Mouse (Mus musculus) MEL (cell line): ENCODE results near the gene Cnih1. TPM values are rescaled to one million over a fixed set of nuclear protein-coding genes. Genes with fewer than 3 reads are reported as not detected.
A peak's percentile ranks its signal among the peaks of the same experiment; 100 is the strongest.
"Not testable (repeated sequence)": the region's sequence is repeated elsewhere in the genome, so short reads cannot be mapped to it uniquely, and the experiment has no call there.

Source experiments
- DNase-seq: peaks from one replicate; pipeline ENCODE4 v3.0.0; 2011; ENCODE audit warnings: low read depth, low spot score
- H3K27ac ChIP-seq: 2 replicates; pipeline ENCODE4 v1.5.1; 2012; ENCODE audit warnings: low read depth, mild to moderate bottlenecking, control low read depth, low read length, moderate library complexity; ENCODE audit not compliant: control insufficient read depth
- H3K27me3 ChIP-seq, 2 experiments: fragments of 150-350 bp in 1 of 2; sonication (generic) in 1 of 2; 2 replicates each; pipeline ENCODE4 v1.6.1; 2012; ENCODE audit warnings: low read length in 2 of 2, mild to moderate bottlenecking in 2 of 2, improper control_type of control experiment in 1 of 2, moderate library complexity in 1 of 2; ENCODE audit not compliant: insufficient read depth in 2 of 2, control insufficient read depth in 1 of 2
- H3K36me3 ChIP-seq, 2 experiments: 2 replicates each; pipeline ENCODE4 v1.6.1; 2012 to 2014; ENCODE audit warnings: low read length in 2 of 2, improper control_type of control experiment in 1 of 2, inconsistent platforms in 1 of 2, mild to moderate bottlenecking in 1 of 2; ENCODE audit not compliant: insufficient read depth in 2 of 2, control insufficient read depth in 1 of 2
- H3K4me1 ChIP-seq, 2 experiments: fragments of 150-350 bp in 1 of 2; sonication (generic) in 1 of 2; 2 replicates each; pipeline ENCODE4 v1.6.1; 2012; ENCODE audit warnings: low read length in 2 of 2, improper control_type of control experiment in 1 of 2, mild to moderate bottlenecking in 1 of 2; ENCODE audit not compliant: insufficient read depth in 2 of 2, control insufficient read depth in 1 of 2
- H3K4me3 ChIP-seq, 2 experiments: fragments of 150-350 bp in 1 of 2; sonication (generic) in 1 of 2; 2 replicates each; pipeline ENCODE4 v1.5.1; 2012; ENCODE audit warnings: low read depth in 2 of 2, low read length in 2 of 2, mild to moderate bottlenecking in 2 of 2, moderate library complexity in 2 of 2, control low read depth in 1 of 2, improper control_type of control experiment in 1 of 2; ENCODE audit not compliant: control insufficient read depth in 1 of 2, insufficient read depth in 1 of 2
- H3K79me2 ChIP-seq: 2 replicates; pipeline ENCODE4 v1.6.1; 2012; ENCODE audit warnings: mild to moderate bottlenecking, low read length, moderate library complexity; ENCODE audit not compliant: control insufficient read depth, poor library complexity, insufficient read depth
- H3K9ac ChIP-seq: 2 replicates; pipeline ENCODE4 v1.6.1; 2012; ENCODE audit warnings: low read depth, mild to moderate bottlenecking, control low read depth, low read length, moderate library complexity; ENCODE audit not compliant: control insufficient read depth, poor library complexity, severe bottlenecking
- H3K9me3 ChIP-seq: fragments of 150-350 bp; sonication (generic); replicated peaks from 2 replicates; pipeline ENCODE4 v1.6.1; 2012; ENCODE audit warnings: mild to moderate bottlenecking, low read length, improper control_type of control experiment, moderate library complexity; ENCODE audit not compliant: insufficient read depth
- CHD2 ChIP-seq: IDR thresholded peaks from 2 replicates; pipeline ENCODE4 v1.6.1; 2011; ENCODE audit warnings: low read length, improper control_type of control experiment
- ELF1 ChIP-seq: IDR thresholded peaks from 2 replicates; pipeline ENCODE4 v1.6.1; 2014; ENCODE audit warnings: low read depth, mild to moderate bottlenecking, inconsistent platforms, low read length, improper control_type of control experiment, moderate library complexity
- EP300 ChIP-seq, 2 experiments: IDR thresholded peaks; 2 replicates each; pipeline ENCODE4 v1.6.1; 2011; ENCODE audit warnings: improper control_type of control experiment in 2 of 2, low read length in 2 of 2, low read depth in 1 of 2, mild to moderate bottlenecking in 1 of 2
- ETS1 ChIP-seq: IDR thresholded peaks from 2 replicates; pipeline ENCODE4 v1.6.1; 2012; ENCODE audit warnings: low read depth, mild to moderate bottlenecking, inconsistent platforms, low read length, improper control_type of control experiment, moderate library complexity
- GABPA ChIP-seq: IDR thresholded peaks from 2 replicates; pipeline ENCODE4 v1.6.1; 2012; ENCODE audit warnings: low read depth, mild to moderate bottlenecking, inconsistent platforms, low read length, improper control_type of control experiment, moderate library complexity
- JUND ChIP-seq: IDR thresholded peaks from 2 replicates; pipeline ENCODE4 v1.6.1; 2011; ENCODE audit warnings: low read depth, mild to moderate bottlenecking, improper control_type of control experiment, low read length
- MAFK ChIP-seq: IDR thresholded peaks from 2 replicates; pipeline ENCODE4 v1.6.1; 2011; ENCODE audit warnings: low read depth, mild to moderate bottlenecking, low read length, improper control_type of control experiment, borderline replicate concordance
- MAX ChIP-seq: IDR thresholded peaks from 2 replicates; pipeline ENCODE4 v1.6.1; 2011; ENCODE audit warnings: low read length, improper control_type of control experiment
- MAZ ChIP-seq: IDR thresholded peaks from 2 replicates; pipeline ENCODE4 v1.6.1; 2012; ENCODE audit warnings: low read depth, mild to moderate bottlenecking, inconsistent platforms, low read length, improper control_type of control experiment
- MYB ChIP-seq: IDR thresholded peaks from 2 replicates; pipeline ENCODE4 v1.6.1; 2011; ENCODE audit warnings: mild to moderate bottlenecking, low read depth, low read length, improper control_type of control experiment
- NRF1 ChIP-seq: IDR thresholded peaks from 2 replicates; pipeline ENCODE4 v1.6.1; 2014; ENCODE audit warnings: low read depth, mild to moderate bottlenecking, inconsistent platforms, low read length, improper control_type of control experiment, moderate library complexity; ENCODE audit not compliant: poor library complexity, insufficient read depth, severe bottlenecking
- POLR2A ChIP-seq, 2 experiments: IDR thresholded peaks; 2 replicates each; pipeline ENCODE4 v1.6.1; 2011 to 2012; ENCODE audit warnings: low read length in 2 of 2, mild to moderate bottlenecking in 2 of 2, control low read depth in 1 of 2, improper control_type of control experiment in 1 of 2, low read depth in 1 of 2, moderate library complexity in 1 of 2; ENCODE audit not compliant: control insufficient read depth in 1 of 2, insufficient read depth in 1 of 2, poor library complexity in 1 of 2
- POLR2AphosphoS2 ChIP-seq: IDR thresholded peaks from 2 replicates; pipeline ENCODE4 v1.6.1; 2011; ENCODE audit warnings: low read length, improper control_type of control experiment
- POLR2AphosphoS5 ChIP-seq: IDR thresholded peaks from 2 replicates; pipeline ENCODE4 v1.6.1; 2012; ENCODE audit warnings: low read depth, borderline replicate concordance, mild to moderate bottlenecking, inconsistent platforms, low read length, moderate library complexity, mixed read lengths
- RAD21 ChIP-seq: IDR thresholded peaks from 2 replicates; pipeline ENCODE4 v1.6.1; 2011; ENCODE audit warnings: mild to moderate bottlenecking, low read depth, low read length, improper control_type of control experiment
- SIN3A ChIP-seq: IDR thresholded peaks from 2 replicates; pipeline ENCODE4 v1.6.1; 2012; ENCODE audit warnings: low read length, improper control_type of control experiment, inconsistent platforms
- SMC3 ChIP-seq: IDR thresholded peaks from 2 replicates; pipeline ENCODE4 v1.6.1; 2011; ENCODE audit warnings: low read depth, low read length, improper control_type of control experiment
- TBP ChIP-seq: IDR thresholded peaks from 2 replicates; pipeline ENCODE4 v1.8.0; 2011; ENCODE audit warnings: low read depth, low read length, improper control_type of control experiment
- TCF12 ChIP-seq: IDR thresholded peaks from 2 replicates; pipeline ENCODE4 v1.6.1; 2014; ENCODE audit warnings: low read depth, mild to moderate bottlenecking, inconsistent platforms, low read length, improper control_type of control experiment, moderate library complexity
- USF1 ChIP-seq: IDR thresholded peaks from 2 replicates; pipeline ENCODE4 v1.6.1; 2014; ENCODE audit warnings: low read depth, mild to moderate bottlenecking, inconsistent platforms, low read length, improper control_type of control experiment, moderate library complexity
- ZC3H11A ChIP-seq: IDR thresholded peaks from 2 replicates; pipeline ENCODE4 v1.6.1; 2012; ENCODE audit warnings: low read depth, mild to moderate bottlenecking, inconsistent platforms, low read length, improper control_type of control experiment
- ZMIZ1 ChIP-seq: IDR thresholded peaks from 2 replicates; pipeline ENCODE4 v1.6.1; 2012; ENCODE audit warnings: low read depth, mild to moderate bottlenecking, inconsistent platforms, low read length, improper control_type of control experiment, moderate library complexity
- polyA plus RNA-seq, 2 experiments: library from polyadenylated mRNA; stranded (reverse) in 1 of 2; unstranded in 1 of 2; fragments of >175 nt in 1 of 2; fragments of >200 nt in 1 of 2; gene quantifications; 2 replicates each; pipeline versions ENCODE4 v1.2.1 to v1.2.4; 2012; ENCODE audit warnings: low replicate concordance in 2 of 2, low read depth in 1 of 2; ENCODE audit not compliant: insufficient read length in 2 of 2, insufficient read depth in 1 of 2, missing spikeins in 1 of 2
- total RNA-seq: library from RNA; depleted of rRNA; stranded (reverse); fragments of 300-350 nt; gene quantifications from 2 replicates; pipeline ENCODE4 v1.2.3, GENCODE M21; 2012

Cnih1 gene
- total and polyA plus RNA-seq, 3 experiments: 50.6 to 155 TPM; not detected in 1

DNA sequence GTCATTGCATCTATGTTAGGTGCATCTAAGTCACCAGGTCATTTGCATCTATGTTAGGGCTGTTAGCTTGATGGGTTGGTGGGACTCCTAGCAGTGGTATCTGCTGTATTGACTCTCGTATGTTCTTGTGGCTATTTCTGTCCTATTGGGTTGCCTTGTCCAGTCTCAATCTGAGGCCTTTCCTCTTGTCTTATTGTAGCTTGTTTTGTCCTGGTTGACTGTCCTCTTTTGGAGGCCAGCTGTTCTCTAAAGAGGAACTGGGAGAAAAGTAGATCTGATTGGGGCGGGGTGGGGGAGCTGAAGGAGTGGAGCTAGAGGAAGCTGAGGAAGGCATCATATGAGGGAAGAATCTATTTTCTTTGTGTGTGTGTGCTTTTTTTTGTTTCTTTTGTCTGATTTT is 45.5 kb downstream of the Cnih1 start:
- no peaks in the 10 kb centered on the region for H3K79me2 ChIP-seq
- H3K9ac ChIP-seq: no peak overlapping the region
- H3K4me1 ChIP-seq: no peaks in the 10 kb centered on the region
- TF ChIP-seq MAFK (no peak), ETS1 (0 out of 2 replicates have a peak, but pooled peaks have one; percentile 21), NRF1 (no peak), POLR2AphosphoS5 (no peak)
- H3K27me3 ChIP-seq: no peaks in the 10 kb centered on the region; a peak in 1 of 4 replicates
- no peak overlapping the region for H3K27ac ChIP-seq
- H3K9me3 ChIP-seq: no peaks in the 10 kb centered on the region
- no peak overlapping the region for H3K4me3 ChIP-seq
- DNase-seq: peak; percentile 56
- H3K36me3 ChIP-seq: no peaks in the 10 kb centered on the region

DNA sequence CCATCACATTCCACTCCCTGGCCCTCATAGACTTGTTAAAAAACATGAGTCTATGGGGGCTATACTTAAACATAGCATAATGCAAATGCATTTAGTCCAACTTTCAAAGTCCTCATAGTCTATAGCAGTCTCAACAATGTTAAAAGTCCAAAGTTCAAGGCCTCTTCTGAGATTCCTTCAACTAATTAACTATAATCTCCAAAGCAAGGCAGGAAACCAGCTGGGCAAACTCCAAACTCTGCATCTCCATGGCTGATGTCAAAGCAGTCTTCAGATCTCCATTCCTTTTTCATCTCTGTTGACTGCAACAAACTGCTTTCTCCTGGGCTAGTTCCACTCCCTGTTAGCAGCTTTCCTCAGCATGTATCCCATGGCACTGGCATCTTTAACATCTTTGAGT is 50.9 kb downstream of the Cnih1 start:
- H3K27me3 ChIP-seq, H3K4me1 ChIP-seq, H3K36me3 ChIP-seq, H3K4me3 ChIP-seq, H3K9ac ChIP-seq, H3K9me3 ChIP-seq, H3K79me2 ChIP-seq, DNase-seq, H3K27ac ChIP-seq: not testable (repeated sequence)

DNA sequence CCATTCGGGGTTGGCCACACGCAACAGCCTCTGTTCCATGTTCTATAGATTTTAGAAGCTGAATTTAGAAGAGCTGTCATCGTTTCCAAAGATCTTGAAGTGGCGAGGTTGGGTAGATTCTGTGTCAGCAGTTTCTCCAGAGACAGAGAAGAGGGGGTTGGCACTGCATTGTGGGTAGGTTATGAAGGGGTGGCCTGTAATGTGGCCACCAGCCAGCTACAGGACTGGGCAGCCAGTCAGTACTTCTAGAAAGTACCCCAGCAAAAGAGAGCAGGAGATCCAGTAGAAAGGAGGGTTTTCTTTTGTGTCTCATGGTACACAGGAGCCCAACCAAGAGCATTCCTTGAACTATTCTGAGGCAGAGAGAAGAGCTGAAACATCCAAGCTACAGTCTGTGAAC is 51.8 kb downstream of the Cnih1 start:
- TF ChIP-seq TBP: no peak
- TF ChIP-seq EP300 (IDR thresholded peaks at IDR 0.05; ENCODE audit: low read depth in 1 of 2, low read length in 2 of 2): no peak
- TF ChIP-seq RAD21: no peak
- TF ChIP-seq USF1: no peak
- no peak overlapping the region for H3K9ac ChIP-seq
- H3K4me1 ChIP-seq: no peaks in the 10 kb centered on the region
- H3K79me2 ChIP-seq: no peaks in the 10 kb centered on the region
- H3K4me3 ChIP-seq: no peak overlapping the region
- no peaks in the 10 kb centered on the region for H3K27me3 ChIP-seq
- no peaks in the 10 kb centered on the region for H3K36me3 ChIP-seq
- no peak overlapping the region for H3K27ac ChIP-seq
- H3K9me3 ChIP-seq: no peaks in the 10 kb centered on the region
- no peak for DNase-seq

DNA sequence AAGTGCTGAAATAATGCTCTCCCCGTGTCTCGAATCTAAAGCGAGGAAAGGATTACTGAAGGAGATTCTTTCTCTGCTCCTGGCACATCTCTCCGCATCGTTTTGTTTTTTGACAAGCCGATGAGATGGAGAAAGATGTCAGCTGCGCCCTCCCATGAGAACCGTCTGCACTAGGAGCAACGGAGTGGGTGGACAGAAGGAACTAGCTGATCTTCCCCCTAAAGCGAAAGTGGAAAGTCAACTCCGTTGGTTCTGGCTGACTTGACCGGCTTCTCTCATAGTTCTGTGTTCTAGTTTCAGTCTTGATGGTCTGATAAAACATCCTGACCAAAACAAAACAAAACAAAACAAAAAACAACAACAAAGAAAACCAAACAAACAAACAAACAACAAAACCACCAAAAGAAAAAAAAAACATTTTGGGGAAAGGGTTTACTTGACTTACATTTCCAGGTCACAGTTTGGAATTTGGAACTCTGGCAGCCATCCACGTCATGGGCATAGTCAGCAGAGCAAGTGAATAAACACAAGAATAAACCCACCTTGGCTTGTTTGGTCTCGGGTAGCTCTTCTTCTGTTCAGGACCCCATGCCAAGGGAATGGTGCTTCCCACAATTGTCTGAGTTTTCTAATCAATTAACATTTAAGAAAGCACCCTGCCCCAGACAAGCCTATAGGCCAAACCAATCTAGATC is 53.3 kb downstream of the Cnih1 start:
- no peak overlapping the region for H3K27ac ChIP-seq
- H3K27me3 ChIP-seq: no peaks in the 10 kb centered on the region
- no peaks in the 10 kb centered on the region for H3K4me1 ChIP-seq
- H3K4me3 ChIP-seq: no peak overlapping the region
- no peak for DNase-seq
- no peaks in the 10 kb centered on the region for H3K79me2 ChIP-seq
- H3K9me3 ChIP-seq: no peaks in the 10 kb centered on the region
- H3K36me3 ChIP-seq: no peaks in the 10 kb centered on the region
- H3K9ac ChIP-seq: no peak overlapping the region
- TF ChIP-seq SIN3A (no peak), ELF1 (no peak), MYB (no peak), POLR2AphosphoS5 (no peak), MAFK (no peak), POLR2AphosphoS2 (no peak), MAX (no peak), JUND (no peak), SMC3 (no peak), ZC3H11A (no peak), CHD2 (no peak), GABPA (no peak), TCF12 (no peak), POLR2A (IDR thresholded peaks at IDR 0.05; ENCODE audit: control insufficient read depth in 1 of 2, insufficient read depth in 1 of 2, low read depth in 1 of 2, low read length in 2 of 2, poor library complexity in 1 of 2) (no peak), MAZ (no peak), ZMIZ1 (no peak)
